Mouse (Mus musculus) megakaryocyte-erythroid progenitor cell, adult 5-6 weeks (primary cell): Measurements from ENCODE around the gene BC048679. TPM values are rescaled to one million over a fixed set of nuclear protein-coding genes. Genes with fewer than 3 reads are reported as not detected.
"Not testable (repeated sequence)": the region's sequence is repeated elsewhere in the genome, so short reads cannot be mapped to it uniquely, and the experiment has no call there.

Experiments
- ATAC-seq: replicated peaks from 2 replicates; pipeline ENCODE4 v1.8.0; 2016; ENCODE audit warnings: mild to moderate bottlenecking, inconsistent platforms; ENCODE audit not compliant: severe bottlenecking, poor library complexity, low FRiP score, low TSS enrichment
- total RNA-seq, 2 experiments: library from RNA; stranded (forward) in 1 of 2; stranded (reverse) in 1 of 2; fragments of 200-1000, 215-1000 nt in 1 of 2; fragments of >200 nt in 1 of 2; fragmentation: Nextera tagmentation in 1 of 2; gene quantifications; 2 replicates each; pipeline ENCODE4 v1.2.3; 2014 to 2017

Gene BC048679
- total RNA-seq, 2 experiments from 2014 or later: not detected

GRCm38 (mm10) chr7:81479531-81480090 is 18.5 kb downstream of the BC048679 start:
- ATAC-seq: no peak

- ATAC-seq: not testable (repeated sequence)
Measured at GRCm38 (mm10) chr7:81478261-81478660, 19.8 kb downstream of the BC048679 start.

- ATAC-seq: no peak
Measured at GRCm38 (mm10) chr7:81476833-81477232, 21.2 kb downstream of the BC048679 start.

- ATAC-seq: no peak
Measured at GRCm38 (mm10) chr7:81475221-81475620, 22.9 kb downstream of the BC048679 start.

GRCm38 (mm10) chr7:81464906-81465450 is 33.1 kb downstream of the BC048679 start:
- no peak for ATAC-seq

GRCm38 (mm10) chr7:81464116-81464515 is 34.0 kb downstream of the BC048679 start:
- 0 out of 2 replicates have a peak, but pooled peaks have one; percentile 53 for ATAC-seq

- no peak for ATAC-seq
Measured at GRCm38 (mm10) chr7:81462815-81463214, 35.3 kb downstream of the BC048679 start.

GRCm38 (mm10) chr7:81455155-81455651 is 42.9 kb downstream of the BC048679 start, which contains the start of gene Cpeb1:
Gene Cpeb1 (minus strand): TSS chr7:81455465.
- no peak for ATAC-seq

- ATAC-seq: no peak
Measured at GRCm38 (mm10) chr7:81454331-81455039, 43.6 kb downstream of the BC048679 start.

- ATAC-seq: no peak
Measured at GRCm38 (mm10) chr7:81453443-81454274, 44.4 kb downstream of the BC048679 start.

GRCm38 (mm10) chr7:81452971-81453441 is 45.1 kb downstream of the BC048679 start:
- no peak for ATAC-seq

Other genes with a start within 250 kb of the BC048679 start
- gene Rps17, start 153.0 kb downstream of the BC048679 start, total RNA-seq (2014; fragmentation: Nextera tagmentation): 4,933 and 5,221 TPM in 2 replicates
- 4,315 and 4,403 TPM in 2 replicates for gene Rps17, start 153.0 kb downstream of the BC048679 start, total RNA-seq (2017)
- not detected in 2 replicates for gene Cpeb1, start 42.8 kb downstream of the BC048679 start, total RNA-seq (2014; fragmentation: Nextera tagmentation)
- not detected in 2 replicates for gene Cpeb1, start 42.8 kb downstream of the BC048679 start, total RNA-seq (2017)
- gene Ap3b2, start 4.4 kb downstream of the BC048679 start, total RNA-seq (2014; fragmentation: Nextera tagmentation): not detected in 2 replicates
- not detected in 2 replicates for gene Ap3b2, start 4.4 kb downstream of the BC048679 start, total RNA-seq (2017)
- gene Fsd2, start 68.7 kb upstream of the BC048679 start, total RNA-seq (2014; fragmentation: Nextera tagmentation): not detected in 2 replicates
- gene Fsd2, start 68.7 kb upstream of the BC048679 start, total RNA-seq (2017): 0.19 TPM in 1 of 2 replicates, not detected in the other
- 13.5 and 21.5 TPM in 2 replicates for gene Whamm, start 73.0 kb upstream of the BC048679 start, total RNA-seq (2014; fragmentation: Nextera tagmentation)
- 17.7 and 33.8 TPM in 2 replicates for gene Whamm, start 73.0 kb upstream of the BC048679 start, total RNA-seq (2017)
- gene Homer2, start 209.2 kb upstream of the BC048679 start, total RNA-seq (2014; fragmentation: Nextera tagmentation): 0.33 and 3.3 TPM in 2 replicates
- gene Homer2, start 209.2 kb upstream of the BC048679 start, total RNA-seq (2017): 1.4 and 3.4 TPM in 2 replicates